Mouse (Mus musculus) intestine, postnatal 0 days (tissue): ENCODE measurements around the gene Gm11020. TPM values are rescaled to one million over a fixed set of nuclear protein-coding genes. Genes with fewer than 3 reads are reported as not detected.

Experiments
- ATAC-seq: fragments of 200-750 bp; cut with Nextera tagmentation; 2 replicates; pipeline ENCODE4 v1.8.0; 2017; ENCODE audit warnings: mild to moderate bottlenecking, moderate TSS enrichment, moderate library complexity
- H3K27ac ChIP-seq: fragments of 300-500 bp; sonication (generic); 2 replicates; pipeline ENCODE4 v1.5.1; 2014; ENCODE audit warnings: mild to moderate bottlenecking, low read depth, low read length, moderate library complexity
- H3K27me3 ChIP-seq: fragments of 300-500 bp; sonication (generic); replicated peaks from 2 replicates; pipeline ENCODE4 v1.6.1; 2014; ENCODE audit warnings: low read length, mixed read lengths; ENCODE audit not compliant: control insufficient read depth, insufficient read depth
- H3K36me3 ChIP-seq: fragments of 300-500 bp; sonication (generic); 2 replicates; pipeline ENCODE4 v1.6.1; 2014; ENCODE audit warnings: mild to moderate bottlenecking, moderate library complexity; ENCODE audit not compliant: control insufficient read depth, insufficient read depth
- H3K4me1 ChIP-seq: fragments of 300-500 bp; sonication (generic); replicated peaks from 2 replicates; pipeline ENCODE4 v1.6.1; 2014; ENCODE audit warnings: antibody characterized with exemption, low read length, mixed read lengths; ENCODE audit not compliant: control insufficient read depth, insufficient read depth
- H3K4me2 ChIP-seq: fragments of 300-500 bp; sonication (generic); replicated peaks from 2 replicates; pipeline ENCODE4 v1.6.1; 2014; ENCODE audit warnings: low read depth, mild to moderate bottlenecking, moderate library complexity
- H3K4me3 ChIP-seq: fragments of 300-500 bp; sonication (generic); 2 replicates; pipeline ENCODE4 v1.5.1; 2014; ENCODE audit warnings: low read depth, low read length
- H3K9ac ChIP-seq: fragments of 300-500 bp; sonication (generic); 2 replicates; pipeline ENCODE4 v1.6.1; 2014; ENCODE audit warnings: mild to moderate bottlenecking, low read depth, low read length
- H3K9me3 ChIP-seq: fragments of 300-500 bp; sonication (generic); 2 replicates; pipeline ENCODE4 v1.6.1; 2016; ENCODE audit warnings: mixed run types; ENCODE audit not compliant: control insufficient read depth
- CTCF ChIP-seq: sonication (generic); IDR thresholded peaks from 2 replicates; pipeline ENCODE4 v1.5.1; 2016; ENCODE audit warnings: low read depth, mild to moderate bottlenecking, control low read depth, antibody characterized with exemption, moderate library complexity
- WGBS: fragments of 180-500 bp; shearing (Covaris S2); extraction: QIAGEN DNeasy Blood & Tissue Kit; methylation state at CpG from one replicate; pipeline ENCODE4 v1.1.7; 2014; 5-methylcytosine and 5-hydroxymethylcytosine counted together
- polyA plus RNA-seq: library from polyadenylated mRNA; unstranded; fragments of >200 nt; fragmentation: Nextera tagmentation; extraction: Ambion mirVana; gene quantifications from 2 replicates; pipeline ENCODE4 v1.2.1, GENCODE M21; 2015

Gm11020 gene
- polyA plus RNA-seq, 1 experiment from 2014 or later: not detected

- no peak overlapping the region for H3K4me3 ChIP-seq
- WGBS: 69% methylated on average over 5 of the region's 5 CpGs
- H3K4me2 ChIP-seq: no peak overlapping the region
- H3K27me3 ChIP-seq: no peaks in the 10 kb centered on the region
- 0 out of 2 replicates have a peak, but pooled peaks cover 2% of the 10 kb centered on the region for H3K4me1 ChIP-seq
- peak; percentile 57 for TF ChIP-seq CTCF
- H3K9me3 ChIP-seq: no peaks in the 10 kb centered on the region
- no peak overlapping the region for H3K27ac ChIP-seq
- no peak overlapping the region for H3K9ac ChIP-seq
- H3K36me3 ChIP-seq: peaks cover 22% of the 10 kb centered on the region
- no peak for ATAC-seq
Measured at GRCm38 (mm10) chr8:104353186-104353585, 31.8 kb downstream of the Gm11020 start.

- Histone ChIP-seq H3K27me3 (no peaks in the 10 kb centered on the region), H3K9ac (no peak overlapping the region), H3K27ac (no peak overlapping the region), H3K4me3 (no peak overlapping the region), H3K4me1 (0 out of 2 replicates have a peak, but pooled peaks cover 2% of the 10 kb centered on the region), H3K9me3 (no peaks in the 10 kb centered on the region), H3K36me3 (peaks cover 22% of the 10 kb centered on the region), H3K4me2 (no peak overlapping the region)
- whole genome bisulfite sequencing: 66% methylated on average over 10 of the region's 10 CpGs
- peak; percentile 59 for ATAC-seq
- TF ChIP-seq CTCF: no peak
Measured at GRCm38 (mm10) chr8:104354504-104354903, 33.1 kb downstream of the Gm11020 start.

GRCm38 (mm10) chr8:104358637-104359036, 37.3 kb downstream of the Gm11020 start:
- WGBS: 90% methylated on average over 3 of the region's 3 CpGs
- TF ChIP-seq CTCF: no peak
- H3K4me2 ChIP-seq: no peak overlapping the region
- H3K27me3 ChIP-seq: no peaks in the 10 kb centered on the region
- H3K36me3 ChIP-seq: 0 out of 2 replicates have a peak, but pooled peaks cover 19% of the 10 kb centered on the region
- no peak overlapping the region for H3K9ac ChIP-seq
- H3K4me1 ChIP-seq: no peaks in the 10 kb centered on the region
- no peak for ATAC-seq
- no peak overlapping the region for H3K4me3 ChIP-seq
- no peak overlapping the region for H3K27ac ChIP-seq
- no peaks in the 10 kb centered on the region for H3K9me3 ChIP-seq

GRCm38 (mm10) chr8:104359778-104360456, 38.5 kb downstream of the Gm11020 start:
- H3K9me3 ChIP-seq: no peaks in the 10 kb centered on the region
- H3K4me3 ChIP-seq: no peak overlapping the region
- no peak overlapping the region for H3K27ac ChIP-seq
- TF ChIP-seq CTCF: 0 out of 2 replicates have a peak, but pooled peaks have one; percentile 9
- 0 out of 2 replicates have a peak, but pooled peaks cover 19% of the 10 kb centered on the region for H3K36me3 ChIP-seq
- ATAC-seq: no peak
- no peaks in the 10 kb centered on the region for H3K27me3 ChIP-seq
- WGBS: 70% methylated on average over 15 of the region's 15 CpGs
- no peak overlapping the region for H3K4me2 ChIP-seq
- no peaks in the 10 kb centered on the region for H3K4me1 ChIP-seq
- H3K9ac ChIP-seq: no peak overlapping the region

- H3K4me1 ChIP-seq: no peaks in the 10 kb centered on the region
- ATAC-seq: peak; percentile 63; the same call in 1 of the 2 replicates
- H3K9ac ChIP-seq: no peak overlapping the region
- TF ChIP-seq CTCF: no peak
- H3K4me3 ChIP-seq: no peak overlapping the region
- H3K36me3 ChIP-seq: 0 out of 2 replicates have a peak, but pooled peaks cover 7% of the 10 kb centered on the region
- no peaks in the 10 kb centered on the region for H3K27me3 ChIP-seq
- H3K9me3 ChIP-seq: no peaks in the 10 kb centered on the region
- H3K4me2 ChIP-seq: no peak overlapping the region
- no peak overlapping the region for H3K27ac ChIP-seq
- 69% methylated on average over 9 of the region's 9 CpGs for WGBS
Measured at GRCm38 (mm10) chr8:104365695-104366094, 44.3 kb downstream of the Gm11020 start.

GRCm38 (mm10) chr8:104367398-104367797, 46.0 kb downstream of the Gm11020 start:
- Histone ChIP-seq H3K36me3 (0 out of 2 replicates have a peak, but pooled peaks cover 3% of the 10 kb centered on the region), H3K9ac (no peak overlapping the region), H3K4me3 (no peak overlapping the region), H3K27ac (no peak overlapping the region), H3K27me3 (no peaks in the 10 kb centered on the region), H3K4me2 (no peak overlapping the region), H3K9me3 (no peaks in the 10 kb centered on the region), H3K4me1 (no peaks in the 10 kb centered on the region)
- TF ChIP-seq CTCF: no peak
- 44% methylated on average over 5 of the region's 5 CpGs for WGBS
- no peak for ATAC-seq
